Mouse (Mus musculus) B cell, adult 2 months (primary cell): ENCODE results near the gene Pdzd3.

ENCODE experiments used
- DNase-seq, 2 experiments: peaks; one replicate each; pipeline ENCODE4 v3.0.0; 2022

The Pdzd3 gene

DNA sequence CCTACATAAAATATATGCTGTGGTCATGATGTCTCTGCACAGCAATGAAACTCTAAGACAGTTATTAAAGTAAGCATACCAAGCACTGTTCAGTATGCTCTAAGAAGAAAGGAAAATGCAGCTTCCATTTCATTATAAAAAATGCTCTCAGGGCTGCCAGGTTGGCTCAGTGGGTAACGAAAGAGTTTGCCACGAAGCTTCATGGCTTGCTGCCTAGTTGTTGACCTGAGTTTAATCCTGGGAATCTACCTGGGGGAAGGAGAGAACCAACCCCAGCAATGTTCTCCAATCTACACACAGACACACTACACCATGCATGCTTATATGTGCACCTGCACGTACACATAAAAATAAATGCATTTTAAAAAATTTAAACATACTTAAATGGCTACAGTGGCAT, 52.1 kb downstream of the Pdzd3 start:
- no peak for DNase-seq
